Mouse (Mus musculus) megakaryocyte, embryonic 14.5 days (primary cell): ENCODE measurements around the gene Lct.
"Not testable (repeated sequence)": the region's sequence is repeated elsewhere in the genome, so short reads cannot be mapped to it uniquely, and the experiment has no call there.

ENCODE experiments used
- FLI1 ChIP-seq: IDR thresholded peaks from 2 replicates; pipeline ENCODE4 v1.6.1; 2012; ENCODE audit warnings: low read length, inconsistent platforms, mixed read lengths
- GATA1 ChIP-seq: IDR thresholded peaks from 3 replicates; pipeline ENCODE4 v1.6.1; 2012; ENCODE audit warnings: mixed read lengths, low read length, inconsistent platforms, borderline replicate concordance

- not testable (repeated sequence) for TF ChIP-seq GATA1, FLI1
These were observed 8.9 kb downstream of the Lct start for GRCm38 (mm10) chr1:128319266-128319665.
